Mouse (Mus musculus) ES-Bruce4 (cell line): Measurements from ENCODE around the gene Kmt5a. TPM values are rescaled to one million over a fixed set of nuclear protein-coding genes. Genes with fewer than 3 reads are reported as not detected.

Source experiments
- H3K27ac ChIP-seq: 2 replicates; pipeline ENCODE4 v1.5.1; 2012; ENCODE audit warnings: low read length, inconsistent platforms; ENCODE audit not compliant: insufficient read depth
- H3K27me3 ChIP-seq: 2 replicates; pipeline ENCODE4 v1.6.1; 2012; ENCODE audit warnings: mild to moderate bottlenecking, low read length, inconsistent platforms; ENCODE audit not compliant: control insufficient read depth, poor library complexity, insufficient read depth, severe bottlenecking
- H3K36me3 ChIP-seq: 2 replicates; pipeline ENCODE4 v1.6.1; 2012; ENCODE audit warnings: inconsistent platforms, mild to moderate bottlenecking, low read length, moderate library complexity; ENCODE audit not compliant: control insufficient read depth, poor library complexity, insufficient read depth, severe bottlenecking
- H3K4me1 ChIP-seq: one replicate; pipeline ENCODE4 v1.8.1; 2011; ENCODE audit warnings: low read length; ENCODE audit not compliant: control insufficient read depth, insufficient read depth
- H3K4me3 ChIP-seq: 2 replicates; pipeline ENCODE4 v1.5.1; 2011; ENCODE audit warnings: low read depth, mild to moderate bottlenecking, low read length
- H3K9ac ChIP-seq: 2 replicates; pipeline ENCODE4 v1.6.1; 2012; ENCODE audit warnings: low read depth, mild to moderate bottlenecking, inconsistent platforms; ENCODE audit not compliant: poor library complexity, severe bottlenecking
- H3K9me3 ChIP-seq: replicated peaks from 2 replicates; pipeline ENCODE4 v1.6.1; 2012; ENCODE audit warnings: mild to moderate bottlenecking, low read length, inconsistent platforms; ENCODE audit not compliant: control insufficient read depth, poor library complexity, insufficient read depth, severe bottlenecking
- CTCF ChIP-seq: IDR thresholded peaks from one replicate; pipeline ENCODE4 v1.8.1; 2011; ENCODE audit warnings: low read depth, low read length
- EP300 ChIP-seq: IDR thresholded peaks from 2 replicates; pipeline ENCODE4 v1.6.1; 2011; ENCODE audit warnings: low read depth, low read length; ENCODE audit not compliant: insufficient read depth
- POLR2A ChIP-seq: IDR thresholded peaks from one replicate; pipeline ENCODE4 v1.8.1; 2011; ENCODE audit warnings: low read length; ENCODE audit not compliant: insufficient read depth
- polyA plus RNA-seq: library from polyadenylated mRNA; stranded (reverse); fragments of >200 nt; gene quantifications from 2 replicates; pipeline ENCODE4 v1.2.4, GENCODE M21; 2011; ENCODE audit warnings: low read depth; ENCODE audit not compliant: missing spikeins, insufficient read depth, insufficient read length

Kmt5a gene
- polyA plus RNA-seq, 1 experiment = 187 TPM

- Histone ChIP-seq H3K9ac (peak overlapping the region; percentile 98), H3K4me1 (peaks cover 2% of the 10 kb centered on the region), H3K9me3 (no peaks in the 10 kb centered on the region), H3K27me3 (no peaks in the 10 kb centered on the region), H3K27ac (peak overlapping the region; percentile 85), H3K4me3 (peak overlapping the region; percentile 88), H3K36me3 (peaks cover 22% of the 10 kb centered on the region)
- no peak for TF ChIP-seq EP300
- TF ChIP-seq CTCF = no peak
- TF ChIP-seq POLR2A = no peak
Observed at GRCm38 (mm10) chr5:124444208-124444607, 4.5 kb downstream of the Kmt5a start.

GRCm38 (mm10) chr5:124444661-124445561, 5.2 kb downstream of the Kmt5a start:
- Histone ChIP-seq H3K27me3 (no peaks in the 10 kb centered on the region), H3K9me3 (no peaks in the 10 kb centered on the region), H3K36me3 (peaks cover 28% of the 10 kb centered on the region), H3K9ac (peak overlapping the region; percentile 98), H3K4me3 (peak overlapping the region; percentile 88), H3K27ac (peak overlapping the region; percentile 85), H3K4me1 (peaks cover 2% of the 10 kb centered on the region)
- TF ChIP-seq EP300 = no peak
- TF ChIP-seq POLR2A = no peak
- TF ChIP-seq CTCF = no peak

GRCm38 (mm10) chr5:124445621-124446293, 6.0 kb downstream of the Kmt5a start:
- H3K36me3 ChIP-seq = peaks cover 36% of the 10 kb centered on the region
- no peaks in the 10 kb centered on the region for H3K9me3 ChIP-seq
- H3K27ac ChIP-seq = peak overlapping the region; percentile 79
- H3K4me1 ChIP-seq = peaks cover 5% of the 10 kb centered on the region
- peak overlapping the region; percentile 98 for H3K9ac ChIP-seq
- no peaks in the 10 kb centered on the region for H3K27me3 ChIP-seq
- TF ChIP-seq POLR2A (no peak), EP300 (no peak), CTCF (no peak)
- H3K4me3 ChIP-seq = peak overlapping the region; percentile 78

- H3K36me3 ChIP-seq = peaks cover 43% of the 10 kb centered on the region
Observed at GRCm38 (mm10) chr5:124446301-124446881, 6.7 kb downstream of the Kmt5a start.

GRCm38 (mm10) chr5:124449494-124449893, 9.8 kb downstream of the Kmt5a start:
- Histone ChIP-seq H3K27ac (no peak overlapping the region), H3K9me3 (no peaks in the 10 kb centered on the region), H3K27me3 (no peaks in the 10 kb centered on the region), H3K4me3 (no peak overlapping the region), H3K4me1 (peaks cover 5% of the 10 kb centered on the region), H3K9ac (no peak overlapping the region), H3K36me3 (peaks cover 47% of the 10 kb centered on the region)
- TF ChIP-seq POLR2A (no peak), CTCF (no peak)

More at GRCm38 (mm10) chr5:124446301-124446881, 6.7 kb downstream of the Kmt5a start:
- no peaks in the 10 kb centered on the region for H3K9me3 ChIP-seq
- H3K27ac ChIP-seq = peak overlapping the region; percentile 79
- H3K4me1 ChIP-seq = peaks cover 5% of the 10 kb centered on the region
- H3K27me3 ChIP-seq = no peaks in the 10 kb centered on the region
- no peak for TF ChIP-seq CTCF
- TF ChIP-seq POLR2A = no peak
- peak; percentile 67; the same call in 1 of the 2 replicates for TF ChIP-seq EP300
- H3K9ac ChIP-seq = peak overlapping the region; percentile 98
- H3K4me3 ChIP-seq = peak overlapping the region; percentile 78

GRCm38 (mm10) chr5:124450051-124450450, 10.3 kb downstream of the Kmt5a start:
- Histone ChIP-seq H3K4me3 (no peak overlapping the region), H3K27me3 (no peaks in the 10 kb centered on the region), H3K9ac (no peak overlapping the region), H3K27ac (no peak overlapping the region), H3K4me1 (peaks cover 5% of the 10 kb centered on the region), H3K9me3 (no peaks in the 10 kb centered on the region), H3K36me3 (peaks cover 52% of the 10 kb centered on the region)
- TF ChIP-seq CTCF (no peak), POLR2A (no peak), EP300 (no peak)
